Comparison of ENCODE assay signal across 12 mouse cellular contexts in the genomic region with DNA sequence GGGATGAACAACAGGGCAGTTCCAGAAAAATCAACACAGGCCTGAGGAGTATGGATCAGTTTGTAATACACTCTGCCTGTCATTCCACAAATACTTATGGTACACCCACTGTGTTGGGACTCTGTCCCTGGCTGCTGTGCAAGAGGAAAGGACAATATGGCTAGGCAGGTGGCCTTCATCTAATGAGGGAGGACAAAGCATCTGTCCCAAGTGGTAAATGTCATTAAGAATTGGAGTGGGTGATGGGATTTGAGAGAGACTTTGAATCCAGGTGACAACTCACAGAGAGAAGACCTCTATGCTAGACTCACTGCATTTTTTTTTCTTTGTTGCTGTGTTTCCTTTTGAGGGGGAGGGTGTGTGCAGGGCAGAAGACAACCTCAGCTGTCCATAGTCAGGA. TPM values are rescaled to one million over a fixed set of nuclear protein-coding genes. Genes with fewer than 3 reads are reported as not detected.
DNase-seq lines count a peak whose midpoint lies in the region; ATAC-seq and TF ChIP-seq lines count a peak whose summit lies in the region.
"Had no signal": no experiment of that assay in that cellular context is flagged by ENCODE, and none has a peak within 500 bp of the region (broad histone marks: within the 10 kb centered on the region; RNA-seq: fewer than 3 reads in every experiment).

No protein-coding gene starts in this region.

- POLR2A ChIA-PET in Patski (lab: Charles Lee): no interaction called here

- no peak for TF ChIP-seq EP300 in liver, postnatal 0 days (IDR thresholded peaks at IDR 0.05; ENCODE audit: low read depth)

- CTCF ChIA-PET in Patski (lab: Charles Lee): interaction anchor here (2.4 kb wide), 1 partner anchor 116 kb away, joined by 8 read pairs; the partner anchor contains the start of gene Tcf7l1

- TF ChIP-seq POLR2A in limb, embryonic 14.5 days (IDR thresholded peaks at IDR 0.05; ENCODE audit: borderline replicate concordance, extremely low read depth, insufficient read depth, insufficient read length): no peak
- TF ChIP-seq POLR2A in thymus, adult 2 months (IDR thresholded peaks at IDR 0.05; ENCODE audit: control insufficient read depth, extremely low read depth, insufficient read depth, low read length, poor library complexity): no peak

- H3K36me3 ChIP-seq in intestine, embryonic 15.5 days: no peaks in the 10 kb centered on the region
- H3K36me3 ChIP-seq in intestine, embryonic 16.5 days (ENCODE audit: control insufficient read depth, insufficient read depth, low read length): no peaks in the 10 kb centered on the region
- no peaks in the 10 kb centered on the region for H3K36me3 ChIP-seq in limb, embryonic 14.5 days (ENCODE audit: control insufficient read depth, insufficient read depth, low read length)
- no peaks in the 10 kb centered on the region for H3K36me3 ChIP-seq in liver, postnatal 0 days (replicated peaks; ENCODE audit: insufficient read depth, low read length)
- no peaks in the 10 kb centered on the region for H3K36me3 ChIP-seq in thymus, adult 2 months (ENCODE audit: control insufficient read depth, insufficient read depth, low read length)

- H3K4me2 ChIP-seq in intestine, embryonic 15.5 days (replicated peaks): no peak overlapping the region
- H3K4me2 ChIP-seq in intestine, embryonic 16.5 days (ENCODE audit: low read depth, low read length): no peak overlapping the region
- H3K4me2 ChIP-seq in limb, embryonic 14.5 days (replicated peaks; ENCODE audit: low read depth, low read length, severe bottlenecking): no peak overlapping the region
- no peak overlapping the region for H3K4me2 ChIP-seq in liver, postnatal 0 days (ENCODE audit: low read depth, low read length)

- DNase-seq in Patski (ENCODE audit: low read depth, low spot score): no peak
- DNase-seq in limb, embryonic 14.5 days (ENCODE audit: low spot score): no peak
- DNase-seq in liver, postnatal 0 days: no peak
- no peak for DNase-seq in thymus, adult 2 months
- DNase-seq: cerebellum, adult 2 months; right cerebral cortex, postnatal 25 days; thymus, postnatal 14 days had no signal

- peaks cover 38% of the 10 kb centered on the region for H3K4me1 ChIP-seq in intestine, embryonic 15.5 days (replicated peaks)
- H3K4me1 ChIP-seq in intestine, embryonic 16.5 days (ENCODE audit: control insufficient read depth, insufficient read depth, low read length): peaks cover 36% of the 10 kb centered on the region
- peaks cover 15% of the 10 kb centered on the region for H3K4me1 ChIP-seq in brown adipose tissue, adult 24 weeks (ENCODE audit: control insufficient read depth, insufficient read depth, insufficient read length, low read length)
- H3K4me1 ChIP-seq in limb, embryonic 14.5 days (ENCODE audit: control insufficient read depth, insufficient read depth, low read length): peaks cover 52% of the 10 kb centered on the region
- H3K4me1 ChIP-seq in liver, postnatal 0 days (ENCODE audit: insufficient read depth): no peaks in the 10 kb centered on the region
- H3K4me1 ChIP-seq in thymus, adult 2 months (replicated peaks; ENCODE audit: control insufficient read depth, insufficient read depth, low read length): no peaks in the 10 kb centered on the region

- no peaks in the 10 kb centered on the region for H3K9me3 ChIP-seq in intestine, embryonic 15.5 days
- no peaks in the 10 kb centered on the region for H3K9me3 ChIP-seq in intestine, embryonic 16.5 days (ENCODE audit: control insufficient read depth, low read length)
- no peaks in the 10 kb centered on the region for H3K9me3 ChIP-seq in limb, embryonic 14.5 days (ENCODE audit: control insufficient read depth, low read length)
- no peaks in the 10 kb centered on the region for H3K9me3 ChIP-seq in liver, postnatal 0 days (ENCODE audit: low read length)
- H3K9me3 ChIP-seq: megakaryocyte, embryonic 14.5 days had no signal

- peak overlapping the region; percentile 32; the same call in 1 of the 2 replicates for H3K27ac ChIP-seq in intestine, embryonic 15.5 days
- H3K27ac ChIP-seq in intestine, embryonic 16.5 days (ENCODE audit: low read length): no peak overlapping the region
- peak overlapping the region; percentile 17; the same call in 1 of the 2 replicates for H3K27ac ChIP-seq in brown adipose tissue, adult 24 weeks (replicated peaks; ENCODE audit: low read depth, low read length)
- peak overlapping the region; percentile 33; the same call in 1 of the 2 replicates for H3K27ac ChIP-seq in limb, embryonic 14.5 days (replicated peaks; ENCODE audit: low read depth, low read length)
- H3K27ac ChIP-seq in liver, postnatal 0 days (ENCODE audit: low read depth): no peak overlapping the region
- no peak overlapping the region for H3K27ac ChIP-seq in thymus, adult 2 months (ENCODE audit: control insufficient read depth, insufficient read depth, low read length)

- no peaks in the 10 kb centered on the region for H3K27me3 ChIP-seq in intestine, embryonic 15.5 days (replicated peaks)
- H3K27me3 ChIP-seq in intestine, embryonic 16.5 days (replicated peaks; ENCODE audit: control insufficient read depth, insufficient read depth, low read length): no peaks in the 10 kb centered on the region
- H3K27me3 ChIP-seq in Patski: no peaks in the 10 kb centered on the region
- H3K27me3 ChIP-seq in limb, embryonic 14.5 days (ENCODE audit: control insufficient read depth, insufficient read depth, low read length): no peaks in the 10 kb centered on the region
- no peaks in the 10 kb centered on the region for H3K27me3 ChIP-seq in liver, postnatal 0 days (ENCODE audit: insufficient read depth, low read length)
- no peaks in the 10 kb centered on the region for H3K27me3 ChIP-seq in thymus, adult 2 months (ENCODE audit: control insufficient read depth, insufficient read depth, low read length)

- no peak for TF ChIP-seq CTCF in Patski (IDR thresholded peaks at IDR 0.05)
- no peak for TF ChIP-seq CTCF in liver, postnatal 0 days (IDR thresholded peaks at IDR 0.05; ENCODE audit: low read depth)
- no peak for TF ChIP-seq CTCF in thymus, adult 2 months (IDR thresholded peaks at IDR 0.05; ENCODE audit: borderline replicate concordance, control insufficient read depth, extremely low read depth, insufficient read depth, low read length, poor library complexity)

- no peak overlapping the region for H3K4me3 ChIP-seq in intestine, embryonic 15.5 days (replicated peaks)
- H3K4me3 ChIP-seq in intestine, embryonic 16.5 days (ENCODE audit: low read length): no peak overlapping the region
- H3K4me3 ChIP-seq in brown adipose tissue, adult 24 weeks (ENCODE audit: insufficient read depth, low read depth, low read length): no peak overlapping the region
- H3K4me3 ChIP-seq in limb, embryonic 14.5 days (replicated peaks; ENCODE audit: low read length): no peak overlapping the region
- H3K4me3 ChIP-seq in liver, postnatal 0 days (ENCODE audit: low read depth, low read length): no peak overlapping the region
- no peak overlapping the region for H3K4me3 ChIP-seq in thymus, adult 2 months (ENCODE audit: control insufficient read depth, insufficient read depth, low read length)
- H3K4me3 ChIP-seq: megakaryocyte, embryonic 14.5 days; myocyte had no signal

- in situ Hi-C loops in Patski (cut with MboI; ENCODE audit: low pct_unique_long_range_greater_than_20kb): no loop called here

- H3K9ac ChIP-seq in intestine, embryonic 15.5 days: no peak overlapping the region
- no peak overlapping the region for H3K9ac ChIP-seq in intestine, embryonic 16.5 days (ENCODE audit: low read depth, low read length)
- H3K9ac ChIP-seq in limb, embryonic 14.5 days (ENCODE audit: low read depth, low read length, severe bottlenecking): no peak overlapping the region
- H3K9ac ChIP-seq in liver, postnatal 0 days (replicated peaks): no peak overlapping the region

- no peak for ATAC-seq in intestine, embryonic 15.5 days
- ATAC-seq in intestine, embryonic 16.5 days: no peak
- ATAC-seq in Patski: peak; percentile 44
- no peak for ATAC-seq in limb, embryonic 14.5 days (ENCODE audit: low FRiP score, low read depth)
- no peak for ATAC-seq in liver, postnatal 0 days

RNA-seq across cellular contexts. Expression of gene Tgoln1, which starts 57.0 kb away (rescaled TPM):
- 42.2 and 43.3 TPM in 2 replicates for polyA plus RNA-seq in intestine, embryonic 15.5 days (2015; fragmentation: Nextera tagmentation; extraction: Ambion mirVana)
- polyA plus RNA-seq in intestine, embryonic 16.5 days (2015; fragmentation: Nextera tagmentation; extraction: Ambion mirVana): 48.8 and 57.5 TPM in 2 replicates
- 119 TPM for polyA plus RNA-seq in Patski (2021)
- 115 and 176 TPM in 2 replicates for polyA plus RNA-seq in brown adipose tissue, adult 24 weeks (2012; ENCODE audit: insufficient read depth, insufficient read length, missing spikeins)
- 19.4 and 19.9 TPM in 2 replicates for polyA plus RNA-seq in limb, embryonic 14.5 days (2012; rRNA removed)
- polyA plus RNA-seq in limb, embryonic 14.5 days (2014; fragmentation: Nextera tagmentation; extraction: Ambion mirVana): 27.6 and 28.1 TPM in 2 replicates
- polyA plus RNA-seq in liver, postnatal 0 days (2015; fragmentation: Nextera tagmentation; extraction: Ambion mirVana): 21.5 and 23.2 TPM in 2 replicates
- polyA plus RNA-seq in thymus, adult 2 months (2012; rRNA removed): 33.2 and 37.9 TPM in 2 replicates

Comparison
In these comparisons a context has a peak if more than half of its experiments do, and no peak if none do; other contexts are left out.
1. H3K27ac ChIP-seq: peak in intestine, embryonic 15.5 days (single experiment), brown adipose tissue, adult 24 weeks (single experiment) and limb, embryonic 14.5 days (single experiment); none in intestine, embryonic 16.5 days (single experiment), liver, postnatal 0 days (single experiment) and thymus, adult 2 months (single experiment).